Mouse (Mus musculus) urinary bladder, postnatal 25 days (tissue): Measurements from ENCODE around the gene Pde7b.

Experiments used
- DNase-seq: peaks from one replicate; pipeline ENCODE4 v3.0.0; 2022; ENCODE audit warnings: low spot score

Gene Pde7b

DNA sequence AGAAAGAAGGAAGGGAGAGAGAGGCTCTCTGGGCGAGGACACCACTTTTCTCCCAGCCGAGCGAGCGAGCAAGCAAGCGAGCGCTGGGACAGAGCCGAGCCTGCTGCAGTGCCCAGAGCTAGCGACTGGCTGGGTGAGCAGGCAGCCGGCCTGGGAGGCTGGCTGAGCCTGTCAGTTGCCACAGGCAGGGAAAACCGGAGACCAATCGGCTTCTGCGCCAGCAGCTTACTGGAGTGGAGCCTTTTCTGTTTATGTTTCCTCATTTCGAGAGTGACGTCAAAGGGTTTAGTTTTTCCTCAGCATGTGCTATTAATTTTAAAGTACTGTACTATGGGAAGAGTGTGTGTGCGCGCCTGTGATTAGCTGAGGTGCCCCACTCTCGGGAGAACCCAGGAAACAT is at the start of gene Pde7b:
Pde7b (minus strand) TSS at position 173 of the 400 bp plus-strand sequence.
- peak; percentile 58 for DNase-seq

DNA sequence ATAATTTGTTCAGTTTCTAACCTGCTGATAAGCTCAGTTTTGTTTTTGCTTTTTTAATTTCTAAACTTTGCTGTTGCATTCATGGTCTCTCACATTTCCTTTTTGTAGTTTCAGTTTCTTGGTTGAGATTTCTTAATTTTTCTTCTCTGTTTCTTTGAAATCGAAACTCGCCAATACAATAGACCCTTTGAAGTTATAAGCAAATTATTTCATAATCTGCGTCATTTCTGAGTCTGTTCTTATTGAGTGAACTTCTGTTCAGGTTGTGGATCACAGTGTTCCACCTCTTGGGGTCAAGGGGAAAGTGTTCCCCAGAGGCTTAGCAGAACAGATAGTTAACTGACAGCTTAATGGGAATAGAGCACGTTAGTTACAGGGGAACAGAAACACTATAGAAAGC is 47.2 kb upstream of the Pde7b start:
- no peak for DNase-seq

DNA sequence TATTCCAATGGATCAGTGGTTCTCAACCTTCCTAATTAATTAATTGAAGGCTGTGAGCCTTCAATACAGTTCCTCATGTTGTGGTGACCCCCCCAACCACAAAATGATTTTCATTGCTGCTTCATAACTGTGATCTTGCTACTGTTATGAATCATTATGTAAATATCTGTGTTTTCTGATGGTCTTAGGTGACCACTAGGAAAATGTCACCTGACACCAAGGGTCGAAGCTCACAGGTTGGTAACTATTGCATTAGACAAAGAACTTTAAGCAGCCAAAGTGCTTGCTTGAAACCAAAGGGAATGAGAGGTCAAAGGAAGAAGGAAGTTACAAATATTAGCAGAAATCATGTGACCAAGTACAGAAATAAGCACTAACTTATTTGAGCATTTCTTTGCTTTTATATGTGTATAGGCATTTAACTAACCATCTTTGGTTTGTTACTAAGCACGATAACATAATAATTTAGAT is 45.6 kb upstream of the Pde7b start:
- DNase-seq: no peak

DNA sequence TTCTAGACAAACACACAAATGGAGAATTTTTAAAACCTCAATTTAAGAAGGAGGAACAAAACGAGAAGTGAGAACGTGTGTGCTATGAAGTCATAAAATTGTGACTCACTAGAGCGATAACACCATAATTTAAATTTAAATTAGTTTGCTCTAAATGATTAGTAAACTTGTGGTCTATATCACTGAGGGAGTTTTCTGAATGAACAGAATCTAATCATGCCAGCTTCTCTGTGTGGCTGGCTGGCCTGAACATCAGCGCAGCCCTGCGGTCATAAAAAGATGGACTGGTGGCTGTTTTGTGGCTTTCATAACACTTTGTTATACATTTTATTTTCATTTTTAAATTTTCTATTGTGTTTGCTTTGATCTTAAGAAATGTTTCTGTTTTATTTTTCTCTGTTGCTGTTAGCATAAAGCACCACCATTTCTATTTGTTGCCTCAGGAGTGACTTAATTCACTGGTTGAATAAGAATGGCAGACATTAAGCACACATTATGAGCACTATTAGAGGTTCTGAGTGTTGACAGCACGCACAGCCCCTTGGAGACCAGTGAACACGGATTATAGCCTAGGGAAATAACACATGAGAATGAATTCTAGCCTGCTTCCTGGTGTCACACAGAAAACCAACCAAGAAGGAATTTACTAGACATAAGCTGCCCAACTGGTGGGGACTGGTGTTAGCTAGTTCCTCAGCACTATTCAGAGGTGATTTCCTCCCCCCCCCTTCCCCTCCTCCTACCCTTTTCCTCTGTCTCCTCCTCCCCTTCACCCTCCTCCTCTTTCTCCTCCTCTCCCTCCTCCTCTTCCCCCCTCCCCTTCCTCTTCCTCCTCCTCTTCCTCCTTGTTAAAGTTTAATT is 44.9 kb upstream of the Pde7b start:
- DNase-seq: no peak

DNA sequence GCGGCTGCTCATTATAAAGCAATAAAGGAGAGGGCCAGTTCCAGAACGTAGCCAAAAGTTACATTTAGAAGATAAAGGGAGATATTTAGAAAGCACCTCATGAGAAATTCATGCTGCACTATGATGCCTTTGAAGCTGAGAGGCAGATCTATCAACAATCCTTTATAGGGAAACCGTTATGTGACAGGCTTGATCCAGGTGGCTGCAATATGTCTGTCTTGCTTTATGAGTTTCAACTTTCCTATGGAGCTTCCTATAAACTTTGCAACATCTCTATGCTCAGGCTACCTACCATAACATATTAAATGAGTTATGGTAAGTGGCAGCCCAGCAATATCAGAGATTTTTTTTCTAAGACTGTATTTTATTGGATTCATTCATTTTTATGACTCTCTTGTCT is 39.5 kb upstream of the Pde7b start:
- no peak for DNase-seq

DNA sequence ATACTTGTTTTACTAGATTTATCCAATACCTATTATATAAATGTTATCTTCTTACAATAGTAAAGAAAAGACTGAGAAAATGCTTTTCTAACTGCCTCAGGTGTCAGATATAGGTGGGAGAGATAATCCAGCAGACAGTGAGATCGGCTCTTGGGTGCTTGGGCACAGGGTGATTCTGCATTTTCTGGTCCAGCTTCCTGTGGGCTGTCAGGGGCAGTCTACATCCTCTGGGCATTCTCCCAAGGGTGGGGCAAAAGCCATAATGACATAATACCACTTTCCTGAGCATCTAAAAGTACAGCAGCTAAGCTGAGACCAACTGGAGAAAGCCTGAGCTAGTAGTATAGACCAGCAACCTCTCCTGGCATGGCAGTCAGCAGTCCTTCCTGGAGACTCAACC is 34.1 kb upstream of the Pde7b start:
- no peak for DNase-seq

DNA sequence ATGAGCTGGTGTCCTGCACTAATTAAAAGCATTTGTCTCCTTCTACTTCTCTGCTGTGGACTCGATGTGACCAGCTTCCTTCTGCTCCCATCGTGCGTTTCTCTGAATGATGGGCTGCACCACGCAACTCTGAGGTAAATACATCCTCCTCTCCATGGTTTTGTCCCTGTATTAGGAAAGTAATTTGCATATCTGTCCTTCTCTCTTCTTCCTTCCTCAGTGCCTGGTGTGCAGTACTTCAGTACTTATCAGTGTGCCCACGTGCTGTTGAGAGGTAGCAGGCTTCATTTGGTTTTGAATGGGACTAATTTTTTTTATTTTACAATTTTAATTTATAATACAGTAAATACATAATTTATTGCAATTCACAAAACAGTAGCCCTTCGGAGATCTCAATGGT is 33.4 kb upstream of the Pde7b start:
- DNase-seq: no peak

DNA sequence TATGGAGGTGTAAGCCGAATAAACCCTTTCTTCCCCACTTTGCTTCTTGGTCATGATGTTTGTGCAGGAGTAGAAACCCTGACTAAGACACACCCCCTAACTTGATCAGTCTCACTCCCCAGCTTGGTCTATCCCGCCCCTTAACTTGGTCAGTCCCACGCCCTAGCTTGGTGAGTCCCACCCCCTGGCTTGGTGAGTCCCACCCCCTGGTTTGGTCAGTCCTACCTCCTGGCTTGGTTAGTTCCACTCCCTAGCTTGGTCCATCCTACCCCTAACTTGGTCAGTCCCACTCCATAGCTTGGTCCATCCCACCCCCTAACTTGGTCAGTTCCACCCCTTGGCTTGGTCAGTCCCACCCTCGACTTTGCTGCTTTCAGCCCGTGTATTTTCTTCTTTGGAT is 31.3 kb upstream of the Pde7b start:
- DNase-seq: no peak

DNA sequence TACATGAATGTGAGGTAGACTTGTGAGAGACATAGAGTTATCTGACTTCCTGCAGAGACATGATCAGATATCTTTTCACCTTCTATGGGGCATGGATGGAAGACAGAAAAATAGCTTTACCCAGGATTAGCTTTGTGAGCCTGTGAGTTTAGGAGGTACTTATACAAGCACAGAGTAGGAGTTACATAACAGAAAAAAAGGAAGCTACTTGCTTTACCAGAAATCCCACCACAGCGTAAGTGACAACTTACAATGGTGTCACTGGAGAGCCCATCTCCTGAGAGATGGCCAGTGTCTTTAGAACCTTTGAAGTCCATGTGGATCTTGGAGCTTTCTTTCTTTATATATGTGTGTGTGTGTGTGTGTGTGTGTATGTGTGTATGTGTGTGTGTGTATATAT is 28.0 kb upstream of the Pde7b start:
- no peak for DNase-seq

DNA sequence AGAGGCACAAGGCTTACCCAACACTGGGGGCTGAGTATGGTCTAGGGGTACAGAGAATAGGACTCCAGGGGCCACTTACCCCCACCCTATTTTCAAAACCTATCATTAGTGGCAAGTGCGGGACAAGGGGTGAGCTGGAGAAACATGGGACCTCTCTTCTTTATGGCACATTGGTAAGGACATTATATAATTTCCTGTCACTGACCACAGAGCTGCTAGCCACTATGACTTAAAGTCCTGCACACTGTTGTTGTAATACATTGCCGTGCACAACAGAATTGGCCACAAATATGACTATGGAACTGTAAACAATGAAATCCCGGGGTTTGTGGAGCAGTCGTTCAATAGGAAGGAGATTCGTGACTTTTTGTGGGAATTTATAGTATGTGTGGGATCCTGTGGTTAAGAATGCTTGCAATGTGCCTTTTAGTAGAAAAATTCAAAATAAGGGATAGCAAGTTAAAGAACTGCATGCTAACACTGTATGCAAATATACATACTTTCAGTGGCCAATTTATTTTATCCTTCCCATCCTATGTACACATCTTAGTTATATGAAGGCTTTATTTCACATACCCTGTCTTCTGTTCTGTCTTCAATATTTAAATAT is 25.9 kb upstream of the Pde7b start:
- DNase-seq: no peak

DNA sequence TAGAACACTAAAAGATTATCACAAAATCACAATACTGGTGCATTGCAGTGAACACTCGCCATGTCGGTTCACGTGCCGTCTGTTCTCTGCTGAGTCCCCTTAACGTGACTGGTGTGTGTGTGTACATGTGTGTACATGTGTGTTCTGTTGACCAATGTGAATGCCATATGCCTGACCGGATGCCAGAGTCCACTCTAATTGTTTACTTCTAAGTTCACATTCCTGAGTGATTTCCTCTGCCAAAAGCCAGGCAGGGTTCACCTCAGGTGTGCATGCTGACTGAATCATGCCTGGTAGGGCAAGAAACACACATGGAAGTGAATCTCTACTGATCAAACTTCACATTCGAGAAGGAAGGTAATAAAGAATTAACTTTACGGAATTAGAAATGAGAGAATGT is 24.1 kb upstream of the Pde7b start:
- no peak for DNase-seq

DNA sequence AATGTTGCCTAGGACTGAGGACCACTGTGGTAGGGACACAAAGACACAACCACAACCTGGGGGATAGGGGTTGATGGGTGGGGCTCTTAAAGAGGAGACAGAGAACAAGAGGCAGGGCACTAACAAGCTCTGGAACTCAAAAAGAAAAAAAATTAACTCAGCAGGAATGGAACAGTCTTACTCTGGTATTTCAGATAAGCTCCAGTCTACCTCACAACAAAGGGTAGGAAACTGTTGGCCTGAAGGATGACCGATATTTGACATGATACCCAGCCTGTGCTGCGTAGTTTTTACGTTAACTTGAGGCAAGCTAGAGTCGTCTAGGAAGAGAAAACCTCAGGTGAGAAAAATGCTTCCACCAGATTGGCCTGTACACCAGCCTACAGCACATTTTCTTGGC is 22.4 kb upstream of the Pde7b start:
- no peak for DNase-seq

DNA sequence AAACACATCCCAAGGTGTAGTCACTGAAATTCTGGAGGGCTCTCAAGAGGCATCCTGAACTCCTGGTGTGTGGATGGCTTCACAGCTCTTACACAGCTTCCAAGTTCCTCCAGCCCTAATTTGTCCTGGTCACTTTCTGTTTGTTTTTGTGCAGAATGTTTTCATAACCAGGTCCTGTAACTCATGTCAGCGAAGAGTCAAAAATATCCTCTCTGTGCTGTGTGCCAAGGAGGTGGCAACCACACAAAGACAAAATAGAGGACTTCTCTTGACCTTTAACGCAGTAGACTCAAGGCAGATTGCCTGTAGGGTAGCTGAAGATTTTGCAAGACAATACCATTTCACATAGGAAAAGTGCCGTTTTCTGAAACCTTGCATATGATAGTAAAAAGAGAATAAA is 14.9 kb upstream of the Pde7b start:
- DNase-seq: no peak

DNA sequence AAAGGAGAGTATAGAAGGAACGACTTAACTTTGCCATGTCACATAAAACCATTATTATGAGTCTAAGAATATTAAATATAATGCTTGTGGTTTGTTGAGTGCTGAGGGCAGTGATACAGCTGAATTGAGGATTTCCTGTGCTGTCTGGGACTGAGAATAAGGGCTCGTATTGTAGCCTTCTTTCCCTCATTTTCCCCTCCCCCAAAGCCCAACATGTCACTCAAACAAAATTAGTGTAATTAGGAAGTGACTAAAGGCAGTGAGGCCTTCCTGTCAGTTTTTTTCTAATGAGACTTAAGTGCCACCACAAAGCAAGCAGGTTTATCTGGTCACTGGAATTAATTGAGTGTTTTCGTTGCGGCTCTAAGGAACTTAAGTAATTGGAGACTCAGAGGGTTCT is 12.3 kb upstream of the Pde7b start:
- DNase-seq: no peak

DNA sequence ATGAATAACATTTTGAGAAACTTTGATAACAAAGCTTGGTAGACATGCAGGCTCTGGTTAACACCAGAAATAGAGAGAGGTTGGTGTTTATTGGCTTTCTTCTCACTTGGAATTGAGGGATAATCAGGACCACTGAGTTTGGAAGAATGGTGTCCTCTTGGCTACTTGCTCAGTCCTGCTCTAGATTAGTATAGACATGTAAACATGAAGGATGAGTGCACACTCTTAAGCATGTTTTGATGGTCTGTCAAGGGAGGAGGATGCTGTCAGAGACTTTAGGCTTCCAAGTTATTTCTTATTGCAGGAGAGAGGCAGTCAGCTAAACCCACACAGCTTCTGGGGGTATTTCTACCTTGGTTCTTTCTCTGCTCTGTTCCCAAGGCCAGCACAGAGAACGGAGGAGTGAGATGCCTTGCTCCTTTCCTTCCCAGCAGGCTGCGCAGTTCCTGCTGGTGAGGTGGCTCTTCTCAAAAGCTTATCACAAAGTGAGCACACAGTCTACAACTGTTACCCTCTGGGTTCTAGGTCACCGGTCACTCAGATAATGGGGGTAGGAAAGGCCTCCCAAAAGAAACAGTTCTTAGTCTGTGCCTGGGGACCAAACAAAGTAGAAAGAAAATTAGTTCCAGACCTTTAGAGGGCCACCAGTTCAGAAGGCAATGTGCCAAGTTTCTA is 11.0 kb upstream of the Pde7b start:
- DNase-seq: no peak

DNA sequence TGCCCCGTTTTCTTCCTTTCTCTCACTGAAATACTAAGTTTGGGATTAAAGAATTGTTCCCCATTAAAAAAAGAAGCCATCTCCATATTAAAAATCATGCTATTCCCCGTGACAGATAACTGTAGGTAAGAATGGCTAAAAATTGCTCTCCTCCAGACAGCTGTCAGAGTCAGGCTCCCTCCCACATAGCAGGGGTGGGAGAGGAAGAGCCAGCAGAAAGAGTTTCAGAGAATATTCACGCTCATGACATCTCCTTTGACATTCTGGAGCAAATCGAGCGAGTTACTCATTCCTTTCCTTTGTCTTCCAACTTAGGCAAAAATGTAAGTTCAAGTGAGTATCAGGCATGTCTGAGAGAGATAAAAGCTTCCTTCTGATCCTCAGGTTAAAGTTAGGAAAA is 8.7 kb upstream of the Pde7b start:
- no peak for DNase-seq

DNA sequence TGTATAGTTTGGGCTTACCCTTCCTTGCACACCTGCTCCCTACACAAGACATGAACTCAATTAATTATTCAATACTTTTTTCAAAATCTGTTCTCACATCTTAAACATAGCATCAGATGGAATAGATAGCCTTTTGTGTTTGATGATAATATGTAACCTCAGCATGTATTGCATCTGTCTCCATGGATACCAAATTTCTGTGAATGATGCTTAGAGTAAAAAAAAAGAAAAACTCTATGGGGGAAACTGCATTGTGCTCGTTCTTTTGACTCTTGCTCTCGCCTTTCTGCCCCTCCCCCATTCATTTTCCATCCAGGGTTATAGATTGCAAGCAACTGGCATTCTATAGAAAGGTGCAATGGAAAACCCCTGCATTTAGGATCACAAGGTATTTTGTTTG is 7.3 kb upstream of the Pde7b start:
- no peak for DNase-seq

DNA sequence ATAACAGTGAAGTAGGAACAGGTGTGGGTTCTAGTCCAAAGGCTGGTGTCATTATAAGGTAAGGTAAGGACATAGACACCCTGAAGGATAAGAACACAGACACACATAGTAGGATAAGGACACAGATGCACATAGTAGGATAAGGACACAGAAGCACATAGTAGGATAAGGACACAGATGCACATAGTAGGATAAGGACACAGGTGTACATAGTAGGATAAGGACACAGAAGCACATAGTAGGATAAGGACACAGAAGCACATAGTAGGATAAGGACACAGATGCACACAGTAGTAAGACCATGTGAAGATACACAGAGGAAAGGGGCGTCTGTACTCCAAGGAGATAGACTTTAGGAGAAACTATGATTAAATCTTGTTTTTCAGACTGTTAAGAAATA is 5.2 kb upstream of the Pde7b start:
- DNase-seq: no peak

DNA sequence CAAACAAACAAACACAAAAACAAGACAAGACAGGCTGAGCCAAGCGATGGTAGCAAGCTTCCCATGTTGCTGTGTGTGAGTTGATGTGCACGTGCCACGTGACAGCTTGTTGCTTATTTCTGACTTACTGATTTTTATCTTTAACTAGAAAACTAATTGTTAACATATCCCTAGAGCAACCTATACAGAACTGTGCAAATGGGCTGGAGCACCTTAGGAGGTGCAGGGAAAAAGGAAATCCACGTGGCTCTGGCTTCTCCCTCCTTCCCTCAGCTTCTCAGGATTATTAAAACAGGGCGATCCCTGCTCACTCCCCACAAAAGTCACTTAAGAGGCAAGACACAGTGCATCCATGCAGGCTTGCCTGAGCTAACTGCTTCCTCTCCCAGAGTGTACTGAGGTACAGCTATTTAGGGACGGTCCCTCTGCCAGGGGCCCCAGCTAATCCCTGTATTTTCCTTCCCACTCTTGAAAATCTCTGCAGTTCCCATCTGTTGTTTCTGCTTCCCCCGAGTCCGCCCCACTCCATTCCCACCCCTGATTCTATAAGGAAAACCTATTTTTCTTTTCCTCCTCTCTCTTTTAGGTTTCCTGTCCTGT is 606 bp upstream of the Pde7b start:
- DNase-seq: no peak

DNA sequence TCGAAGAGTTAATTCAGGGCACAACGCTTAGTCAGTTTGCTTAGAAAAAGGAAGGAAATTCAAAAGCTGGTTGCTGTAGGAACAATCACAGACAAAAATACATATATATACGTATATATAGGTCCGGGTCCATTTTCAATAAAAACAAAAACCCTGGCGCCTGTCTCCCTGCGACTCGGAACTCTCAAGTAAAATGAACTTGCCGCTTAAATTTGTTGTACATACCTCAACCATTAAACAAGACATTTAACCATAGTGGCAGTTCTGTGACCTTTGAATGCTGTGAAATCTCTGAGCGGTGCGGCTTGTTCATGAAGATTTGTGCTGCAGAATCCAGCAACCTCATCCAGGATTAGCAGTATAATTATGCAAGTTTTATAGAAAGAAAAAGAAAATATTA is 427 bp downstream of the Pde7b start:
- DNase-seq: no peak

DNA sequence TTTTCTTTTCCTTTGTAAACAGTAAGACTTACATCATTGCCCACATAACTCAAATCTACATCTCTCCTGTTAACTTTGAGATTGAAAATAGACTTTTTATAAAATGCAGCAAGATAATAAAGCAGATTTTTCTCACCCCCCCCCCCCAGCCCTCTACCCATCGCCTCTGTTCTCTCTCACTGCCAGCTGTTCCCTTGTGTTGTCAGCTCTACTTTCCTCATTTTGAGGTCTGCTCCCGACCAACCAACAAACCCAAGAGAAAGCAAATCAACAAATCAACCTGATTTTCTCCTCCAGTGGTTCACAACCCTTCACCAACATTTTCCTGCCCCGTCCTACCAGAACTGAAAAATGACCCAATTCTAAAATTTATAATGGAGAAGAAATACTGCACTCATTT is 916 bp downstream of the Pde7b start:
- no peak for DNase-seq

DNA sequence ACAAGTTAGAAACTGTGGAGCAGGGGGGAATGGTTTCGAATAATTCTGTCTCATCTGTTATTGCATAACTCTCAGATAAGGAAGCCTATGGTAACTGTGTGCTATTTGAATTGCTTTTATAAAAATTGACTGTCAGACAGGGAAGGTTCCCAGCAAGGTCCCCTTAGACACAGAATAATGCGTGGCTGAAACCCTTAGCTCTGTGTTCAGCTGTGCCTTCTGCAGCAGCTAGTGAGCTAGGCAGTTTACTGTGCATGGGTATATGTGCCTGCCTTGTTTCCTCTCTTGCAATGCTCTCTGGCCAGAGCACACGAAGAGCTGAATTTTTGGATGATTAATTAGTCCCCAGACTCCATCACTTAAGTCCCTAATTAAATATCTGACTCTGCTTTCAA is 1.4 kb downstream of the Pde7b start:
- no peak for DNase-seq
